Mouse (Mus musculus) kidney, adult 8-10 months (tissue): ENCODE data around the gene Lrrc26.
A peak's percentile ranks its signal among the peaks of the same experiment; 100 is the strongest.

ENCODE experiments used
- DNase-seq, 2 experiments: peaks; one replicate each; pipeline ENCODE4 v3.0.0; 2022

Gene Lrrc26

DNA sequence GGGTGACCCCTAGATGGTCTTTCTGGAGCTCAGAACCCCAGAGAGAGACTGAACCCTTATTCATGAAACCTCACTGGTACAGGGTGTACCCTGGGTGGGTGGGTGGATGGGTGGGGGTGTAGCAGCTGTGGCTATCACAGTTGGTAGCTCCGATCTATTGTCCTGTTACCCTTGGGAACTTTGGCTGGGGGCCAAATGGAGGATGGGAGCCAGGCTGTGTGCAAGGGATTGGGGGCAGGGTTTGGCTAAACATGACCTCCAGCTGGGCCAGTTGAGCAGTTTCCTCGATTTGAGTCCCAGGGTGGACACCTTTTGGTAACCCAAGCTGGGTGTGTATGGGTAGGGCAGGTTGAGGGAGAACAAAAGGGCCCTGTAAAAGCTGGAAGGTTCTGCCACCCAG, 23.0 kb upstream of the Lrrc26 start:
- DNase-seq, result peak; percentile 72 to 75

DNA sequence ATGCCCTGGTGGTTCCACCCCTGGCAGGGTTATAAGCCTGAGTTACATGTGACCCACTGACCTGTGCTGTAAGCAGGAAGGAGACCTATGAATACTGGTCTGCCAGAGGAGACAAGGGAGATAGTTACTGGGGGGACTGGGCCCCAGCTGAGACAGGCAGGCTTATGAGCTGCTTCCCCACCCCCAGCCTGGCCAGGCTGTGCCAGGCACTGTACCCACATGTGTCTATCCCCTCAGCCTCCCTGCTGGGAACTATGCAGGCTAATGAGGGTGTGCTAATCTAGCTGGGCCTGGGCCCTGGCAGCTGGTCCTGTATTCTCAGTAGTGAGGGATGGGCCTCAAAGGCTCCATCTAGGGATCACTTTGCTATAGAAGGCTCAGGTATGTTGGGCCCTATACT, 22.5 kb upstream of the Lrrc26 start:
- DNase-seq, result no peak

DNA sequence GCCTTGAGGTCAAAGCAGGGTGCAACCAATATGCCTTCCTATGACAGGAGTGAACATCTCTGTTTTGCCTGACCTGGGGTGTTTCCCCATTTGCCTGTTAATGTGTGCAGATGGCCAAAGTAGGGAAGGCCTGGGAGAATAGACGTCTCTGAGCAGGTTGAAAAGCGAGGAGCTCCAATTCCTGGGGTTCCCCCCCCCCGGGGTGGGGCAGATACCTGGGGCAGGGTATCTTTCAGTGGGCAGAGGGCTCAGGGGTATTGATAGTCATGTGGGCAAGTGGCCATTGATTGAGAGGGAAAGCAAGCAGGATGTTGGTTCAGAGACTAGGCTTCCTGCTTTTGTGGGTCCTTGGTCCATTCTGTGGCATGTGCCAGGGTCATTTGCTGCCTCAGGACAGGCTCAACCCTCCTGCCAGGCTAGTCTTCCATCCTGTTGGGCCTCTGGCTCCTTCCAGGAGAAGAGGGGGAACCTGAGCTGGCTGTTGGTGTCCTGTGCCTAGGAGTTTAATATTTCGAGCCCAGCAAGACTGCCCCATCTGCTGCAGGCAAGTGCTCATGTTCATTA, 21.9 kb upstream of the Lrrc26 start:
- DNase-seq, result no peak

DNA sequence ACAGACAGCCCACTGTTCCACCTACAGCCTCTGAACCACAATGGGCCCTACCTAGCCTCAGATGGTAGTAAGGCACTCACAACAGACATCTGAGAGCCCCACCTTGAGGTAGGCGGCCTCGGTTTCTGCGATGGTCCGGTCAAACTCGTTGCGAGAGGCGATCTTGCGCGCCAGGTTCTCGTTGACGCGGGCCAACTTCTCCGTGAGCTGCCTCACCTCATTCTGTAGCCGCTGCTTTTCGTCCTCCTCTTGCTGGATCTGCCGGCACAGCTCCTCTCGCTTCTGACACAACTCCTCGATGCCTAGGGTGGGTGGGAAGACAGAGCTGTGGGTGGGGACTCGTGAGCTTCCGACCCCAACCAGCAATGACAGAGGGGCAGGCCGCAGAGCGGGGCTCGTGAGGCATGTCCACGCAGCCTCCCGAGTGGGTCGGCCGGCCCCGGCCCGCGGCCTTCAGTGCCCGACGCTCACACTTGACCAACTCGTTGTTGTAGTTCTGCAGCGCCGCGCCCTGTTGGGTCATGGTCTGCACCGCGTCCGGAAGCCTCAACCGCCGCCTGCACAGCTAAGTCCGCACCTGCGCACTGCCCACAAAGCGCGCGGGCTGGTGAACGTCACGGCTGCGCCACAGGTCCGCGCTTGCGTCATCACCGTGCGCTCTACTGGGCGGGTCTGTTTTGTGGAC, 17.7 kb upstream of the Lrrc26 start, which contains the start of the genes Ssna1 and Anapc2:
TSS of gene Ssna1 (minus strand) at position 612 of the 685 bp plus-strand sequence.
TSS of gene Anapc2 (plus strand) at position 652 of the 685 bp plus-strand sequence.
- DNase-seq, result peak; percentile 97 to 98

DNA sequence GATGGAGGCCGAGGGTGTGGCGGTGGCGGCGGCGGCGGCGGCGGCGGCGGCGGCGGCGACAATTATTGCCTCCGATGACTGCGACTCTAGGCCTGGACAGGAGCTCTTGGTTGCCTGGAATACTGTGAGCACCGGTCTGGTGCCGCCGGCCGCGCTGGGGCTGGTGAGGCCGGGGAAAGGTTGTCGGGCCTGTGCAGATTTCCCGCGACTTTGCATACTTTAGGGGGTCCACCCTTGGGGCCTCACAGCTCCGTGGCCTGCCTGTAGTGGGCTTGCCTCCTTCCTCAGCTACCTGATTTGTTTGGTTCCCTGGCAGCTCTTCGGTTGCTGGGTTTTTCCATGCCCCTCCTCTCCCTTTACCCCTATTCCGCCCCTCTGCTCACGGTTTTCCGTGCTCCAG, 17.2 kb upstream of the Lrrc26 start:
- DNase-seq, result no peak

DNA sequence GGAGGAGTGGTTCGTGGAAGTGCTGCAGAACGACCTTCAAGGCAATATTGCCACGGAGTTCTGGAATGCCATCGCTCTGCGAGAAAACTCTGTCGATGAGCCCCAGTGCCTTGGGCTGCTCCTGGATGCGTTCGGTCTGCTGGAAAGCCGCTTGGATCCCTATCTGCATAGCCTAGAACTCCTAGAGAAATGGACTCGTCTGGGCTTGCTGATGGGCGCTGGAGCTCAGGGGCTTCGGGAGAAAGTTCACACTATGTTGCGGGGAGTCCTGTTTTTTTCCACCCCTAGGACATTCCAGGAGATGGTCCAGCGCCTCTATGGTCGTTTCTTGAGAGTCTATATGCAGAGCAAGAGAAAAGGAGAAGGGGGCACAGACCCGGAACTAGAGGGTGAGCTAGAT, 16.7 kb upstream of the Lrrc26 start:
- no peak for DNase-seq

DNA sequence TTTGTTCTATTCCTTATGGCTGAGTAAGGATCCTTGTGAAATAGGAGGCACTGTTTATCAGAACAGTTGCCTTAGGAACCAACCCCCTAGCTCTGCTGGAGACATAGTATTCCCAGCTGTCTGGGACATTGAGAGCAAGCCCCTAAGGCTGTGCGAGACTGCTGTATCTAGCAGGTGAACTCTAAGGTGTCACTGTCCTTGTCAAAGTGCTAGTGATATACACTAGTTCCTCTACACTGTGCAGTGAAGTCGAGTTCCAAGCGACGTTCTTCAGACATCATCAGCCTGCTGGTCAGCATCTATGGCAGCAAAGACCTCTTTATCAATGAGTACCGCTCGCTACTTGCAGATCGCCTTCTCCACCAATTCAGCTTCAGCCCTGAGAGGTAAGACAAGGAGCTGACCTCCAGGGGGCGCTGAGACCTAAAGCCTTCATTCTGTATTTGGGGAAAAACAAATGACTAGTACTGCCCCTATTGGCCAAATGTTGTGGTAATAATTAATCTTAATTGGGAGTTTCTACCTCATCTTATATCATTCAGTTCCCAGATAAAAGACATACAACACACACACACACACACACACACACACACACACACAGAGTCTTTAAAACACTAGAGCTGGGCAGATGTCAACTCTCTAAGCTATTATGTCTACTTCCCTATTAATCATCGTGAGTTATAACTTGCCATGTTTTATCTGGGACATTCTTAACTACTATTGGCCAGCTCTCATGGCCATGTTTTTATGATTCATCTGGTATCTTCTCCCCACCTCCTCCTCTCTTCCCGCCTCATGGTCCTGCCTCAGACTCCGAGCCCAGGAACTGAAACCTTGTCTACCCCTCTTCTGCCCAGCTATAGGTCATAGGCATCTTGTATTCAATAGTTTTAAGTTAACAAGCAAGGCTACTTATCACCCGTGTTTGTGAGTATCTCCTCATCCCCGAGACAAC, 10.5 kb upstream of the Lrrc26 start:
- peak; percentile 78 to 90 for DNase-seq

DNA sequence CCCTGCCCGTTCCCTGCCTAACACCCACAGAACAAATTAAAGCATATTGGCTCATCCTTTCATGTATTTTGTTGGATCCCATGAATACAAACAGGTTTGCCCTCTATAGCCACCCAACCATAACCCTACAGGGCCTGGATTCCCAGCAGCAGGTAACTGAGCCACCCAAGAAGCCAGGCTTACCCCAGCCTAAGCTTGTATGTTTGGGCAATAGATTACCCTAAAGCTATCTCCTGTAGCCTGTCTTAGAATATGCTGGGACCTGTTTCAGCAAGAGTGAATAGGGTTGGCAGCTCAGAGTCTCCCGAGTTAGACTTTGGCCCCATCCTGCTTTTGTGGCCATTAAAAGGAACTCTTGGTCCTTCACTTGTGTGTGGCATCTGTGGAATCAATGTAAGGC, 4.2 kb upstream of the Lrrc26 start:
- DNase-seq, result no peak

DNA sequence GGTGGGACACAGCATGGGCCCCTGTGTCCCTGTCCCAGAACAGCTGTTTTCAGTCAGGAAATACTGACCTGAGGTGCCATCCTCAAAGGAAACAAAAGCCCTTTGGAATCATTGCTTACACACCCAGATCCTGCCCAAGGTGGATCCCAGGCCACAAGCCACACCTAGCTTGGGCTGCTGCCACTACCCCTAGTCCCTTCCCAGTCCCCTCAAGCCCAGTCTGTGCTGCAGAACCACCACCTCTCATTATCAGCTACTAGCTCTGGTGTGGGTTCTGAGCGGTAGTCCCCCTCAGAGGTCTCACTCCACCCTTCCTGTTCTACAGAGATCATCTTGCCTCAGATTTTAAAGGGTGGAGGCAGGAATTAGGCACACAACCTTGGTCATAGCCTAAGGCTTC, 3.4 kb upstream of the Lrrc26 start:
- DNase-seq, result no peak

DNA sequence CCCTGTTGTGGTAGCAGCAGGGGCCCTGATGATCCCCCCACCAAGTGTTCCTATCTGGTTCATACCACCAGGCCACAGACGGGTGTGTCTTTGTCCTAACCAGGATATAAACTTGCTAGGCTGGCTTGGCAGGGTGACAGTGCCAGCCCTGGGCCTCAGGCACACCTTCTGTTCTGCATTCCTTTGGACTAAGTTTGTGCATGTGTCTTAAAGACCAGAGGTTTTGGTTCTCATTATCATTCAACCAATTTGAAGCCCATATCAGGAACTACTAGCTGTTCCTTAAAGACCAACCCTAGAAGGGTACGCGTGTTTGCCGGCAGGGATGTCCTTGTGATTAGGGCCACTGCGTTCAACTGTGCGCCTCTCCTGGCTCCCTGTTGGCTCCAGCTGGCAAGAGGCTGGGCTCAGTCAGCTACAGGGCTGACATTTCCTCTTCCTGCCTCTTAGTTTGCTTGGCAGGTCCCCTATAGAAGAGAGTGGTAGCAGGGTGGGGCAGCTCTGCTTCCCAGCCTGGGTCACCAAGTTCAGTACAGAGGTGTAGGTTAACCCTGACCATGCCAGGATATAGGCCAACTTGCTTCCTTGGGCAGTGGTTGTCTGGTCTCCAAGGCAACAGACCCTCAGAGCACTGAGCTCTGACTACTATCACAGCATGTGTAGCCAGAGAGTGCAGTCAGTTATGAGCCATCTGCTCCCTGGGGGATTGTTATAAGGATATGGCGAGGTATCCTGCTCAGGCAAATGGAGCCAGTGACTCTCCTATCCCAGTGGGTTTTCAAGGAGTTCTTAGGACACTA, 2.7 kb upstream of the Lrrc26 start:
- DNase-seq, result peak; percentile 44 to 55

DNA sequence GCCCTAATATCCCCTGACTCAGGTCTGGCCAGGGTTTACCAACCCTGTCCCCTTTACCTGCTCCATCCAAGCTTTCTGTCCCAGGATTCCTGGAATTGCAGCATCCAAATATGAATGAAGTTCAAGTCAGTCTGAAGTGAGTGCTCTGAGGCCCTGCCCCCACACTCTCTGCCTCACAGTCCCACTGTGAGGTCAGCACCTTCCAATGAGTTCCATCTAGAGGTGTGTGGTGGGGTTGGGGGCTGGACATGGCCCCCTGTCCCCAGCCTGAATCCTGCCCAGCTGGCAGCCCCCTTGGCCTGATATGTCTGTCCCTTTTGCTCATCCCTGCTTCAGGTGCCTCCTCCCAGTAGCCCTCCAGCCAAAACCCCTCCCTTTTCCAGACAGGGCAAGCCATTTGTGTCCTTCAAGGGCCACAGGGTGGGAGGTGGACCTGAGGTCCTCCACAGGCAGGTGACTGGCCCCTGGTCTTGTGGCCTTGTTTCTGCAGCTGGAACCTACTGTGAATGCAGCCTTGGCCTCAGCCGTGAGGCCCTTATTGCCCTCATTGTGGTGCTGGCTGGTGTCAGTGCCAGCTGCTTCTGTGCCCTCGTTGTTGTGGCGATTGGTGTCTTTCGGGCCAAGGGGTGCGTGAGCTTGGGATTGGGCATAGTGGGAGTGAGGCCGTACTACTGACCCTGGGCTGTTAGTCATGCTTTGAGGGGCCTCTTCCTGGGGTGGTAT, 1.6 kb upstream of the Lrrc26 start, which contains the start of gene Tmem210:
TSS of gene Tmem210 (plus strand) at position 219 of the 723 bp plus-strand sequence.
- DNase-seq, result no peak

DNA sequence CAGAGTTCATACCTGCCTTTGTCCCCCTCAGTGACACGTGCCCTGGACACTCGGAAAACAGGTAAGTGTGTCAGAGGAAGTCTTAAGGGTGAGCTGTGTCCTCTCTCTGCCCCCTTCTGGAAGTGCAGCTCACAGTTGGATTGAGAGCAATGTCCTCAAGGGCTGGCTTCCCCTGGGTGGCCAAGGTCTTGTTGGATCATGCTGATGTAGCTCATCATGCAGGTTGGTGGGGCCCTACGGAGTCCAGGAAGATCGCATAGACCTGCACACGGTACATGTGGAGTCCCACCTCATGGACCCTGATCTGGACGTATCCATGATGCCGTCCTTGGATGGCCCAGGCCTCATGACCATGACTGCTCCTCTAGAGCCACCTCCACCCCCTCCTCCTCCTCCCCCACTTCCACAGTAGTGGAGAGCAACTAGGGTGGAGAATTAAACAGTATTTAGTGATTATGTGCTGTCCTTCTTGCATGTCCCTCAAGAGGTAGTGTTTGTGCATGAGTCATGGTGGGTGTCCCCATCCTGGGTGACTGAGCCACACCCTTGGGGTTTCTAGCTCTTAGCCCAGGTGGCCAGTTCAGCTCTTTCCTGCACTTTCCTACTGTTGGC, 875 bp upstream of the Lrrc26 start:
- no peak for DNase-seq

DNA sequence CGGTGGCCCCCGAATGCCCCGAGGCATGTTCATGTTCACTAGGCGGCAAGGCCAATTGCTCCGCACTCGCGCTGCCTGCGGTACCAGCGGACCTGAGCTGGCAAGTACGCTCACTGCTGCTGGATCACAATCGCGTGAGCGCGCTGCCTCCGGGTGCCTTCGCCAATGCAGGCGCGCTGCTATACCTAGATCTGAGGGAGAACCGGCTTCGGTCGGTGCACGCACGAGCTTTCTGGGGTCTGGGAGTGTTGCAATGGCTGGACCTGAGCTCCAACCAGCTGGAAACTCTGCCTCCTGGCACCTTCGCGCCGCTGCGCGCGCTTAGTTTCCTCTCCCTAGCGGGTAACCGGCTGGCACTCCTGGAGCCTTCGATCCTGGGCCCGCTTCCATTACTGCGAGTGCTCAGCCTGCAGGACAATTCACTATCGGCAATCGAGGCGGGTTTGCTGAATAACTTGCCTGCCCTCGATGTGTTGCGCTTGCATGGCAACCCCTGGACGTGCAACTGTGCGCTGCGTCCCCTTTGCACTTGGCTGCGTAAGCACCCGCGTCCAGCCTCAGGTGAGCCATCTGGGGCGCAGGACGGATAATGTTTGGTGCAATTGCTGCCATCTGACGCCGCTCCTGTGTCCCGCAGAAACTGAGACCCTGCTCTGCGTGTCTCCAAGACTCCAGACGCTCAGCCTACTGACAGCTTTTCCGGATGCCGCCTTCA, 543 bp downstream of the Lrrc26 start:
- DNase-seq, result no peak

DNA sequence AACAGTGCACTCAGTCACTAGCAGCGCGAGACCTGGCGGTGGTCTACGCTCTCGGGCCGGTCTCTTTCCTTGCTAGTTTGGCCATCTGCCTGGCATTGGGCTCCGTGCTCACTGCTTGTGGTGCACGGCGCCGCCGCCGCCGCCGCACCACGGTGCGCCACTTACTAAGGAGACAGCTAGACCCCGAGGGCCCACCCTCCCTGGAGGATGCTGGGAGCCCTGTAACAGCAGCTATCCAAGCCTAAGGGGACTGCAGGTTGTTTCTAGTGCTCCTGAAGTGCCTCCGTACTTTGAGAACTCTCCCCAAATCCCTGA, 1.1 kb downstream of the Lrrc26 start:
- no peak for DNase-seq

DNA sequence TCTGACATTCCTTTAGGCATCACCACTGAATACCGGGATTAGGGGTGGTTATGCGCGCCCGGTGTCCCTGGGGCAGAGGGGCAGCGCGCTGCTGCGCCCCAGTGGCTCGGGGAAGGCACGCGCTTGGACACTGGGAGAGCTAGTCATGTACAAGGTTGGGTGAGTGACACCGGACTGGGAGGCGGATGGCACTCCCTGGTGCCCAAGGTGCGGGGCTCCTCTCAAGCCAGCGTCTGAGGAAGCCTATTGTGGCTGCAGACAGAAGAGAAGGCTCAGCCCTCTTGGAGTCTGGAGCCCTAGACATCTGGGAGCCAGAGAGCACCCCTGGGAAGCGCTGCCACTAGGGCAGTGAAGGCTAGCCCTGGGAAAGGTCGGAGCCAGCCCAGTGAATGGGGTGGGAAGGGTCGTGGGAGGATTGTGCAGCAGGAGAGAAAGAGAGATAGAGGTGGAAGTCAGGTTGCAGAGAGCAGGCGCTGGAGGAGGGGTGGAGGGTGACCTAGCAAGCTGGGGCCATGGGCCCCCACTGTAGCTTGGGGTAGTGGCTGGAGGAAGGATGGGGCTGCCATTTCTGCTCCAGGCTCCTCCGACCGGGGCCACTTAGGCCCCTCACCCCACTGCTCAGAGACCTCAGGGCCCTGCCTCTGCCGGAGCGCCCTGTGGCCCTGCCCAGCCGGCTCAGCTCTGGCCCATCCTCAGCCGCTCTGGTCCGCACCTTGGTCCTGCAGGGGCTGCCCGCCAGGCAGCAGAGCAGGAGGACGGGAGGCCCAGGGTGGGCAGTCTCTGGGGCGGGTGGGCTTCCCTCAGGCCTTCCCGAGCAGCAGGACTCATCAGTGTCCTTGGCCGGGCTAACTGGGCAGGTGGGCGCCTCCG, 1.7 kb downstream of the Lrrc26 start:
- no peak for DNase-seq

DNA sequence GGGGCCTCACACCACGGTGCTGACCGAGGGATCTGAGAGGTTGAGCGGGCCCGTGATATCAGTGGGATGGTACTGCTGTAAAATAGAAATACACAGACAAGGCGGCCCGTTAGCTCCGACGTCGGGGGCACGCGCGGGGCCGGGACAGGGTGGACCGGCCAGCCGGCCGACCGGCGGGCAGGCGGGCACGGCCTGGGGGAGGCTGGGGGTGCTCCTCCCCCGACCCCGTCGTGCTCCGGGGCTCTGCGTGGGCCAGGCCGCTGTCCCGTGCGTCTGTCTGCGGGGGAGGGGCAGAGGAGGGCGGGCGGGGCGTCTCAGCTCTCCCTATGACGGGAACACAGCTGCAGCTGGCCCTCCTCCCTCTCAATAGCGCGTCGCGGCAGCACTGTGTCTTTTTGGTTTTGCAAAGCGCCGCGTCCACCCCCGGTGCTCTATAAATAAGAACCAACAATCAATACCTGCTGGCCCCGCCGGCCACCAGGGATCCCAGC, 2.4 kb downstream of the Lrrc26 start:
- DNase-seq, result no peak

DNA sequence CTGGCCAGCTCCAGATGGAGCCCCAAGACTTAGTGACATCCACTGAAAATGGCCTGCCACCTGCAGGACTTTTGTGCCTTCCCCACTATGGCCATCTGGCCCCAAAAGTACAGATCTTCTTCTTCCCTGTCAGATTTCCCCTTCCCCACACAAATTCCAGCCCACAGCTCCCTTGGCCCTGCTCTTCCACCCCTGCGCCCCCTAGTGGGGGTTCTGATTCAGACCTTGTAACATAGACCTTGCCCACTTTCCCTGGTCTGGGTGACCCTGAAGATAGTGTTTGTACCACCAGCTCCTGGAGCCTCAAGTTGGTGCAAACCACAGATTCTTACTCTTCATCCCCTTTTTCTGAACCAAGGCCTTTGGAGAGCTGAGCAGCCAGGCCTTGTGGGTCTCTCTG, 3.1 kb downstream of the Lrrc26 start:
- DNase-seq, result peak in 1 of 2 experiments; percentile 68

DNA sequence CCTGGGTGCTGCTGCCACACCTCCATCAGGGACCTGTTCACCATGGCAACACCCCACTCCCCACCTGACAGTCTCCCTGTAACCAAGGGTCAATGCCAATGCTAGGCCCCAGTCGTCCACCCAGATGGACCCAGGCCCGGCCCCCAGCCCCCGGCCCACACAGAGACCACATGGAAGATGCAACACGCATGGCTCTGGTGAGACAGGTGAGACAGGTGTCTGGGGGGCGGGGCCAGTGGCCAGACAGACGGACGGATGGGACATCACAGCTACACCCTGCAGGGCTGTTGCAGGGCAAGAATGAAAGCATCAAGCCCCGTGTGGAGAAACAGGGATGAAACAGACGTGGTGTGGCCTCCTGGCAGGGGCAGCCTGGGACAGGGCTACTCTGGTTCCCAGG, 4.0 kb downstream of the Lrrc26 start:
- no peak for DNase-seq

DNA sequence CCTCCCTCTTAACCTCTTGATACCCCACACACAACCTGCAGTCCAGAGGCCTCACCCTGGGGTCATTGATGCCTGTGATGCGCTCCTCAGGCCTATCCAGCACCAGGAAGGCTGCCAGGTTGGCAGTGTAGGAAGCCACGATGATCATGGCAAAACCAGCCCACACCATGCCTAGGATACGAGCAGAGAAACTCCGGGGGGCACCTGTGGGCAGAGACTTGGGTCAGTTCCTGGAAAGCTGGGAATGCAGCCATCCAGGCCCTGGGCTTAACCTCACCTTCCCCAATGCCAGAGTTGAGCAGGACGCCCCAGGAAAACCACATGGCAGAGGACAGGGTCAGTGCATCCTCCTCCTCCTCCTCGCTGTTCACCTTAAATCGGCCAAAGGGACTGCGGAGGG, 7.4 kb downstream of the Lrrc26 start:
- DNase-seq, result no peak

DNA sequence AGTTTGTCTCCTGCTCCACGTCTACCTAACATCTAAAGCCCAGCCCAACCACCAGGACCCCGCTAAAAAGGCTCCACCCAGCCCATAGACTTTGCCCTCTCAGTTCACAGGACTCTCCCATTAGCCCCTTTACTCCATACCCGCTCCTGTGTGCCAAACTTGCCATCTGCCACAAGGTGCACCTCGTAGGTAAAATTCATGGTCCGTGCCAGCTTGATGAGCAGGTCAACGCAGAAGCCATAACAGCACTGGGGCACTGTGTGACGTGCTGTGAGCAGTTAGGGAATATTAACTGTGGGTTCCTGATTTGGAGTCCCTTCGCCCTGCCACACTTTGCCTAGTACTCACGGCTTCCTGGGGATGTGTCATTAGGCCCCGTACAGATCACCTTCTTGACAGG, 8.3 kb downstream of the Lrrc26 start:
- DNase-seq, result no peak
